Mouse (Mus musculus) right cerebral cortex, postnatal 10 days (tissue): ENCODE measurements around the gene Oxct1.

Experiments
- DNase-seq, 2 experiments: peaks; one replicate each; pipeline ENCODE4 v3.0.0; 2021; ENCODE audit warnings: low spot score in 2 of 2

Oxct1 gene

DNA sequence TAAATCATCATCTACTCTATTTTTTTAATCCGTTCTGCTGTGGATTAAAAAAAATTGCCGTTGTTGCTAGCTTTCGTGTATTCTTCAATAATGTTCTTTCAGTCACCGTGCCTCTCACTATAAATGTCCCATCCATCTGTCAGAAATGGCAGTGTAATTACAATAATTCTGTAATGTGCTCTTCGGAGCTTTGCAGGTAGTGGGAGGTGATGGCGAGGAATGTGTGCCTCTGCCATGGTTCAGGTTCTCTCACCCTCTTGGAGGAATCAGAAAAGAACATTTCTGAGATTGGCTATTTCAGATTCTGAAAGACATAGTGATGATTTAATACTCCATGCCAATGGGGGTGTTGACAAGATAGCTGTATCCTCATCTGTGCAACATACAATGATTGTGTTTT is 93.8 kb downstream of the Oxct1 start:
- DNase-seq, result no peak

DNA sequence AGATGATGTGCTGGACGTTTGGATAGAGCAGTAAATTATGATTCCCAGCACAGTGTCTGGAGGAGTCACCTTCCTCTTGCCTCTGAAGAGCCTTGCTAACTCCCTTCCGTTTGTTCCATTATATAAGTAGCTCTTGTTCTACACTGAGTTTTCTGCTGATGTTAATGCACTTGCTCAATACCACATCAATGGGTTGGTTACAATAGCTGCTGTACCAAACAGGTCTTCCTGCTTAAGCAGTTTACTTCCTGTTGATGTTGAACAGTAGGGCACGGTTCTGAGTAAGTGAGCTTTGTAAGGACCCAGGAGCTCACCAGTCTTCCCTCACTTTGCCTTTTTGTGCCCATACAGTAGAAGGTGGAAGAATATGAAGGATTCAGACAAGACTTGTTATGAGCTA is 98.5 kb downstream of the Oxct1 start:
- DNase-seq, result no peak

DNA sequence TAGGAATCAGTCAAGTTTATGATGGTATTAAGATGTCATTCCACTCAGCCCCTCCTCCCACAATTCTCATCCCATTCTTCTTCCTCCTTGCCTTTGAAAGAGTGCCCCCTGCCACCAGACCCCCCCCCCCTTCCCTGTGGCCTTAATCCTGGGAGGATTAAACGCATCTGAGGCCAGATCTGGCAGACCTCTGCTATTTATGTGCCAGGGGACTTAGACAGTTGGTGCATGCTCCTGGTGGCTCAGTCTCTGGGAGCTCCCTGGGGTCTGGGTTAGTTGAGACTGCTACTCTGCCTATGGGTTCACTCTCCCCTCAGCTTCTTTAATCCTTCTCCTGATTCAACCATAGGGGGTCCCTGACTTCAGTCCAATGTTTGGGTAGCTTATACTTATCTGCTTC is 112.3 kb downstream of the Oxct1 start:
- no peak for DNase-seq

DNA sequence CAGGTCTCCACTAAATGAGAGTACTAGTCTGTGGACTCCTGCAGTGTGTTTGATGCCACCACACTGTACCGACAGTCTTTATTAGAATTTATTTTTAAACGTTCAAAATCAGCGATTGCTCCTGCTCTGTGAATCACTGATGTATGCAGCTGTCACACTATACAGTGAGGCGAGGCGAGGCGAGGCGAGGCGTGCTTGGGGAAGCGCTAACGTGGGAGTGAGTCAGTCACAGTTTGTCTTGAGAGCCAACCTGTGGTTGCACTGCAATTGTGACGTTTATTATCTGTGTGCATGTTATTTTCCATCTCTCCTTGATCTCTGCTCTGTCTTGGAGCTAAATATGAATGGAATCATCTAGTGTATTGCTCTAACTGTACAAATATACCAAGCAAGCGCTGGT is 113.3 kb downstream of the Oxct1 start:
- peak; percentile 47 to 49 for DNase-seq

DNA sequence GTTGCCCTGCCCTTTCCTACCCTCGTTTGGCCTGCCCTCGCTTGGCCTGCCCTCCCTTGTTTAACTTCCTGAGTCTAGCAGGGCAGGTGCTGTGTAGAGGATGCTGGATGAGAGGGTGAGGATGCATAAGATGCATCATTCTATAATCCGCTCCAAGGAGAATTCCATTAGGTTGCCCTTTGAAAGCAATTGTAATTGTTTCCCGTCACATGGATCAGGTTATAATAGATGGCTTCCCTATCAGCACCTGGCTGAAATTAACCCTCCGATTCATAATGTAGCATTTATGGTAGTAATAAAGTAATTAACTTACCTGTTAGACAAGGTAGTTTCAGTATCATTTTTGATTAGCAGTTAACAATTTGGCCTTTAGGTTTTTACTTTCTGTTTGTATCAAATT is 119.2 kb downstream of the Oxct1 start:
- no peak for DNase-seq

DNA sequence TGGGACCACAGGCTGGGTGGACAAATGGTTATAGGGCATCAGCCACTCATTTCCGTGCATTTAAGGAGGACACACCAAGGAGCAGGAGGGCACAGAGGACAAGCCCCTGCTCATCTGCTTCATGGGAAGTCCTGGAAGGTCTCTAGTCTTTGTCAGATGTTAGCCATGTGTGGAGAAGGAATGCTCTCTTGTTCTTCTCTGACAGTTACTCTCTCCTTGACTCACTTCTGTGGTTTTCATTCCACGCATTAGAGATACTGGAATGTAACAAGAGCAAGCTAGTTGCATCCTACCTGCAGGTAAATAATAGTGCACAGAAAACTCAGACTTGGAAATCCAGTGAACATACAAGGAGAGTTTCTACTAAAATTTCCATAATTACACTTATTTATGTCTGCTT is 121.5 kb downstream of the Oxct1 start:
- no peak for DNase-seq

DNA sequence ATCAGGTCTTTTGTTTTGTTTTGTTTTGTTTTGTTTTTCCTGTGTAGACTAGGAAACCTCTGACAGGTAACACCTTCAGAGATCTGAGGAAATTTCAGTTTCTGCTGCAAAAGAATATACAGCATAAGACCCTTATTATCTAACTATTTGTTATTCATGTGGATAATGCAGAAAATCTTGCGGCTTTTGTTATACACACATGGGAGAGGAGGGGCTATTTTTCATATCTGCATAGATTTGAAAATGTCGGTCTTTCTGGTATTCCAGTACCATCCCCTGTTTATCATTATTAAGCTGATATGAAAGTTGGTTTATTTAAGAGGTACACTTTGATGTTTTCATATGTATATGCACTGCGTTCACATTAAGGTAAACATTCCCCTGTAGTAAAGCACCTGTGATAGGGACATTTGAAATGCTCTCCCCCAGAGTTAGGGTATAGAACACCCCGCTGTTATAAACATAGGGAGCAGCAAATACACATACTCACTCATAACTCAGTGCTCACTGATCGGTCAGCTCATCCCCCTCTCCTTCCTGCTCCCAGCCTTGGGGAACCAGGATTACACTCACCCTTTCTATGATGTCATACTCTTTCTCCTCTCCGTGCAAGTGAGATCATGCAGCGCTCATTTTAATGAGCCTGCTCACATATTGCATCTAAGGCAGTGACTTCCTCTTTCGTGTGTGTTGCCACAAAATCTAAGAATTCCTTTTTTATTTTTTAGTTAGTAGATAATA is 122.6 kb downstream of the Oxct1 start:
- DNase-seq, result no peak

DNA sequence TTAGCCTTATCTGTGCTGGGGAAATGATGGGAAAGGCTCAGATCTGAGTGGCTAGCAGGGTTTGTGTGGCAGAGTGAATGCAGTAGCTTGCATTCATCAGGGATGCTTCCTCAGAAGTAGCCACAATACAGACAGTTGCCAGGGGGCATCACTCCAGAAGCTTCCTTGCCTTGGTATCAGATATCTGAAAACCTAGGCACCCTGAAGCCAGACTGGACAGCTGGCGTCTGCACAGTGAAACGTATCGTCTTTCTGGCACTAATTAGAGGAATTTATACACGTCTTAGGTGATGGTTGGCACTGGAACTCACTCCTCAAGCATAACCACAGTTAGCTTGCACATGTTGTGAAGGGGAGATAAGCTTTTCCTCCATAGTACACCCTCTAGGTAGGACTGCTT is 128.5 kb downstream of the Oxct1 start:
- no peak for DNase-seq

DNA sequence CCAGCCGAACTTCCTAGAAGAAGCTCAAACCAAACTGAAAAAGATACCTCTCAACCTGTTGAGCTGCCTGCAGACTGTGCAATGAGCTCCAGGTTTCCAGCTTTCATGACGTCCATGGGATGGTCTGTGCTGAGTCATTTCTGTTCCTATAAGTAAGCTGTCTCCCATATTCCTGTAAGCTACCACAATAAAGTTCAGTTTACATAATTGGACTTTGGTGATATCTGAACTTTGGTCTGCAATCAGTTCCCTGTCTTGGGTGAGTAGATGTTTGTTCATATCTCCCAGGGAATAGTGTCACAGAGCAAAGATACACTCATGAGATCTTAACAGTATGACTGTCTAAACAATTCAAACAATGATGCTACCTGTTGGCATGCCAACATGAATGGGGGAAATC is 141.8 kb downstream of the Oxct1 start:
- DNase-seq, result no peak

DNA sequence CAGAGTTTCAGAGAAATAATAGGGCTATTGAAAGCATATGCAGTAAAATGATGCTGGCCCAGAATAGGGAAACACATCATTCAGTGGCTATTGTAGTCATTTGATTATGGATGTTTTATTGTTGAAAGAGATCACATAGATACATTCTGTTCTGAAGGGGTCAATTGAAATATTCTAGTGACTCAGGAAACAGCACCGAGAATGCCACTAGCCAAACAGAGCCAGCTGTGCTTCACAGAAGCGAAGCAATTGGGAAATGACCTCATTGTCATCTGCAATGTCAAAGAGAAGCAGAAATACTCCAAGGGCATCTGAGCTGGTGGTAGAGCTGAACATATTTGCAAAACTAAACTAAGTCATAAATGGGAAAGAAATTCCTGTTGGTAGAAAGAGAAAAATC is 145.4 kb downstream of the Oxct1 start:
- no peak for DNase-seq

DNA sequence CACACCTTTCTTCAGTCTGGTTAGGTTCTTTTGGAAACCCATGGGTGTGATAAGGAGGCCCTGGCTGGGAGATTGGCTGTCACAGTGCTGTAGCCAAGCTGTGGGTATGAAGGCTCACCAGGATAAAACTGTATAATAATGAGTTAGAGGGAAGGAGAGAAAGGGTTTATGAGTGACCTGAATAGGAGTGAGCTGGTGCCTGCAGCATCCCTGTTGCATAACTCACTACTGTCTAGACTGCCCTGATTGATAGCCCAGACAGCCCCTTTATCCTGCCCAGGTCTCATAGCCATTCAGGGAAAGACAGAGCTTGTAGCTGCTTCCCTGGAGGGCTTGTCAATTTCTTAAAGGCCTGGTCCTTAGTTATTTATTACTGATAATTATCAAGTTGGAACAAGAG is 171.7 kb downstream of the Oxct1 start:
- no peak for DNase-seq
